Mouse (Mus musculus) limb, embryonic 14.5 days (tissue): ENCODE results near the gene Pipox. TPM values are rescaled to one million over a fixed set of nuclear protein-coding genes. Genes with fewer than 3 reads are reported as not detected.

Experiments
- ATAC-seq: fragments of 200-750 bp; cut with Nextera tagmentation; 2 replicates; pipeline ENCODE4 v1.8.0; 2017; ENCODE audit warnings: low read depth, moderate number of reproducible peaks, moderate TSS enrichment; ENCODE audit not compliant: low FRiP score
- DNase-seq: peaks from one replicate; pipeline ENCODE4 v3.0.0-alpha.2; 2015; ENCODE audit warnings: low spot score
- H3K27ac ChIP-seq: fragments of 300-500 bp; sonication (generic); replicated peaks from 2 replicates; pipeline ENCODE4 v1.5.1; 2014; ENCODE audit warnings: low read depth, mild to moderate bottlenecking, low read length, moderate library complexity, mixed read lengths
- H3K27me3 ChIP-seq: fragments of 300-500 bp; sonication (generic); 2 replicates; pipeline ENCODE4 v1.6.1; 2014; ENCODE audit warnings: low read length, mixed read lengths; ENCODE audit not compliant: control insufficient read depth, insufficient read depth
- H3K36me3 ChIP-seq: fragments of 300-500 bp; sonication (generic); 2 replicates; pipeline ENCODE4 v1.6.1; 2014; ENCODE audit warnings: mild to moderate bottlenecking, low read length, moderate library complexity, mixed read lengths; ENCODE audit not compliant: control insufficient read depth, insufficient read depth
- H3K4me1 ChIP-seq: fragments of 300-500 bp; sonication (generic); 2 replicates; pipeline ENCODE4 v1.6.1; 2014; ENCODE audit warnings: antibody characterized with exemption, low read length, mixed read lengths; ENCODE audit not compliant: control insufficient read depth, insufficient read depth
- H3K4me2 ChIP-seq: fragments of 300-500 bp; sonication (generic); replicated peaks from 2 replicates; pipeline ENCODE4 v1.6.1; 2014; ENCODE audit warnings: low read depth, mild to moderate bottlenecking, low read length, moderate library complexity; ENCODE audit not compliant: severe bottlenecking
- H3K4me3 ChIP-seq: fragments of 300-500 bp; sonication (generic); replicated peaks from 2 replicates; pipeline ENCODE4 v1.5.1; 2014; ENCODE audit warnings: low read length
- H3K9ac ChIP-seq: fragments of 300-500 bp; sonication (generic); 2 replicates; pipeline ENCODE4 v1.6.1; 2014; ENCODE audit warnings: mild to moderate bottlenecking, low read depth, low read length, moderate library complexity; ENCODE audit not compliant: severe bottlenecking
- H3K9me3 ChIP-seq: fragments of 300-500 bp; sonication (generic); 2 replicates; pipeline ENCODE4 v1.6.1; 2016; ENCODE audit warnings: low read length; ENCODE audit not compliant: control insufficient read depth
- POLR2A ChIP-seq: fragments of 200-500 bp; IDR thresholded peaks from 2 replicates; pipeline ENCODE4 v1.8.0; 2012; ENCODE audit warnings: inconsistent platforms, mild to moderate bottlenecking, moderate library complexity, borderline replicate concordance; ENCODE audit not compliant: insufficient read depth, insufficient read length; ENCODE audit errors: extremely low read depth
- WGBS: fragments of 180-500 bp; shearing (Covaris S2); extraction: QIAGEN DNeasy Blood & Tissue Kit; methylation state at CpG from one replicate; pipeline ENCODE4 v1.1.7; 2014; 5-methylcytosine and 5-hydroxymethylcytosine counted together
- polyA plus RNA-seq, 2 experiments: library from polyadenylated mRNA; depleted of rRNA in 1 of 2; stranded (reverse) in 1 of 2; unstranded in 1 of 2; fragments of >200 nt; fragmentation: Nextera tagmentation in 1 of 2; extraction: Ambion mirVana in 1 of 2; gene quantifications; 2 replicates each; pipeline versions ENCODE4 v1.2.1 to v1.2.3; 2012 to 2014

Pipox gene
- polyA plus RNA-seq, 2 experiments = 0.94 to 1.3 TPM

DNA sequence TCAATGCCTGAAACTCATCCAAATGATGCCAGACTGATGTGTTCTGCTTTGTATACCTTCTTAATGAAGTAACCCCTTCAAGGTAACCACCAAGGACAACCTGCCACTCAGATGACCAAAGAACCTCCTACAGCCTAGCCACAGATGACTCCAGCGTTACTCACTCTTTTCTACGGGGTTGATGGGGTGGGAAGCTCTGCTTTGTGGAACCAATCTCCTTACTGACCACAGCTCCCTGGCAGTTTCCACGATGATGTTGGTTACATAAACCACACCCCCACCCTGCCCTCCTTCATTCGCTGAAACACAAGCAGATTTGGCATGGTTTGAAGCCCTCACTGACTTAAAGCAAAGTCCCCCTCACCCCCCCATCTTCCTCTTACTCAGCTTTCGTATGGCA, 33.9 kb upstream of the Pipox start:
- H3K4me3 ChIP-seq = no peak overlapping the region
- H3K27ac ChIP-seq = no peak overlapping the region
- DNase-seq = no peak
- no peak for ATAC-seq
- no peak overlapping the region for H3K4me2 ChIP-seq
- 61% methylated on average over 5 of the region's 5 CpGs for WGBS
- H3K9me3 ChIP-seq = no peaks in the 10 kb centered on the region
- H3K36me3 ChIP-seq = no peaks in the 10 kb centered on the region
- H3K27me3 ChIP-seq = peaks cover 21% of the 10 kb centered on the region
- H3K9ac ChIP-seq = no peak overlapping the region
- no peak for TF ChIP-seq POLR2A
- H3K4me1 ChIP-seq = peaks cover 10% of the 10 kb centered on the region

DNA sequence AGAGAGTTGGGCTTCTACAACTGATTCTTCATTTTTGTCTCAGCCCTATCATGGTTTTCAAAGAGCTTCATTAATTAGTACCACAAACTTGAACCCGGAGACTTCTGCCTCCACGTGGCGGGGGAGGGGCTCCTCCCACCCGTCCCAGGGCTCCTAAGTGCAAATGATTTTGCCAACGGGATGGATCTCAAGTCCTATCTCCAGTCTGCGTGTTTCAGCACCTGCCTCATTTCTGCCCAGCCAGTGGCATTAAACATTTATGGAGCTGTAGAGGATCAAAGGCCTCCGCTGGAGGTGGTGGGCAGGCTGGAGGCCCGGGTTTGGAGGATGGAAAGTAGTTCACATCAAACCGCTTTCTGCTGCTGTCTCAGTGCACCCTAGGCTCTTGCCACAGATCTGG, 32.8 kb upstream of the Pipox start:
- no peak for DNase-seq
- WGBS = 6% methylated on average over 9 of the region's 9 CpGs

DNA sequence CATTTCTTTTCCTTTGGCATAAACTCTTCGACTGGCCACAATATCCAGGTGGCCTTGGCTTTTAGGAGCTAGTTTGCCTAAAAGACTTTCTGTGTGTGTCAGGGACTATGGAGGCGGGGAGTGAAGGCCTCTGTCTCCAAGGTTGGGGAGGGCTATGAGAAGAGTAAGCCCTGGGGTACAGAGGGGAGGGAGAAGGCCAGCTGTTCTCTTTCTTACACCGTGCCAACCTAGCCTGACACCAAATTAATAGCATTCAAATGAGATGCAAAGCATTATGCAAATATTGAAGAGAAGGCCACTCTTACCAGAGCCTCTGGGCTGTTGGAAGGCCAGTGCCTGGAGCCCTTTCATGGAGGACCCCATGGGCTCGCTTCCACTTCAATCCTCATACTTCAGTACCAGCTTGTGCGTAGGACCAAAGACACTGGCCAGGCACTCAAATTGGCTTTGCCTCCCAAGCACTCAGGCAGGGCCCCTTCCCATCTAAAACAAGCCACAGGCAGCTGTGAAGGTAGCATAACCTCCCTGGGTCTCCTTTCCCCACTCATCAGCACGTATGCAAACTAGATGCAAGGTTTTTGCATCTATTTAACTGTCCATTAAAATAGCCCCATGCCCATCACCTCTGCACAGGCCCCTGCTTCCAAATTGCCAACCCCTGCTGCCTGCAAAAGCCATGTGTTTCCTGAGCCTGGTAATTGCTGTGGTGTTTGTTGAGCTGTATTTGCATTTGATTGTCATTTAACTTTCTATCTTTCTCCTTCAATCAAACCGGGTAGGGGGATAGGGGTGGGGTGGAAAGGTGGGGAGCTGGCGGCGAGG, 32.2 kb upstream of the Pipox start:
- WGBS = 30% methylated on average over 9 of the region's 9 CpGs
- no peak overlapping the region for H3K27ac ChIP-seq
- no peak overlapping the region for H3K4me2 ChIP-seq
- H3K9me3 ChIP-seq = no peaks in the 10 kb centered on the region
- peaks cover 6% of the 10 kb centered on the region for H3K4me1 ChIP-seq
- peaks cover 3% of the 10 kb centered on the region for H3K27me3 ChIP-seq
- no peak overlapping the region for H3K4me3 ChIP-seq
- ATAC-seq (no peak), DNase-seq (no peak)
- no peaks in the 10 kb centered on the region for H3K36me3 ChIP-seq
- no peak overlapping the region for H3K9ac ChIP-seq
- no peak for TF ChIP-seq POLR2A

More for the DNA sequence above, 32.8 kb upstream of the Pipox start:
- peaks cover 9% of the 10 kb centered on the region for H3K27me3 ChIP-seq
- no peak overlapping the region for H3K4me3 ChIP-seq
- no peak for ATAC-seq
- no peaks in the 10 kb centered on the region for H3K9me3 ChIP-seq
- no peak overlapping the region for H3K4me2 ChIP-seq
- no peaks in the 10 kb centered on the region for H3K36me3 ChIP-seq
- H3K4me1 ChIP-seq = peaks cover 10% of the 10 kb centered on the region
- H3K27ac ChIP-seq = no peak overlapping the region
- TF ChIP-seq POLR2A = no peak
- no peak overlapping the region for H3K9ac ChIP-seq

DNA sequence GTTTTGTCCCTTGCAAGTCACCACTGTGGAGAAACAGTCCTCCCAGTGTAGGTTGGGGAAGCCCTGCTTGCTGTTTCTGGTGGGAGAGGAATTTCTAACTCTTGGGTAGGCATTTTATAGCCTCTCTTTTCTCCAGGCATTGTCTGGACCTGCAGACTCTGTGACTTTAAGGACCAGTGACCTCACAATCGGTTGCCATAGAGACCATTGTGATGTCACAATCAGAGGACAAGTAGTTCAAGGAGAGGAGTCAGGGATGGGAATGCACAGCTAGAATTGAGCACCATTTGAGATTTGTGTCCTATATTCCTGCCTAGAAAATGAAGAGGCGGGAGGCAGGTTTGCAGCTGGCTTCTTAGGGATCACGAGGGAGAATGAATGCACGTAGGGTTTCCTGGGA, 29.4 kb upstream of the Pipox start:
- no peak overlapping the region for H3K4me2 ChIP-seq
- no peak overlapping the region for H3K4me3 ChIP-seq
- H3K27ac ChIP-seq = no peak overlapping the region
- no peak overlapping the region for H3K9ac ChIP-seq
- no peaks in the 10 kb centered on the region for H3K9me3 ChIP-seq
- TF ChIP-seq POLR2A = no peak
- no peaks in the 10 kb centered on the region for H3K36me3 ChIP-seq
- DNase-seq = no peak
- no peaks in the 10 kb centered on the region for H3K27me3 ChIP-seq
- 77% methylated on average over 4 of the region's 4 CpGs for WGBS
- H3K4me1 ChIP-seq = no peaks in the 10 kb centered on the region
- no peak for ATAC-seq

DNA sequence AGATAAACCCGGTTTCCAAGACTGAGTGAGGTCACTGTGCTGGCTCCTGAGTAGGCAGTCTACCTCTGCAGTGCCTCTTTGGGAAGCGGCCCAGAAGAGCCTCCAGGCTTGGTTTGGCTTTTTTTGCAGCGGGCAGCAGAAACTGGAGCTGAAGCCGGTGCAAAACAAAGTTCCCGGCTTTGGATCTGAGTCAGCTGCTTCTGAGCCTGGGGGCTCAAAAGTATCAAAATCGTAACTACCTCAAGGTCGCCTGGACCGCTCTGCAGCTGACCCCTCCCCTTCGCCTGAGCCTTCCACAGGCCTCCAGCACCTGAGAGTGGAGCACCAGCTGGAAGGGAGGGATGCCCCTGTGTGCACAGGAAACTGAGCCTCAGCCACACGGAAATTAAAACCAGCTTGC, 23.3 kb upstream of the Pipox start:
- Histone ChIP-seq H3K4me2 (peak overlapping the region; percentile 25; the same call in 1 of the 2 replicates), H3K27ac (0 out of 2 replicates have a peak overlapping the region, but pooled peaks have one; percentile 13), H3K36me3 (no peaks in the 10 kb centered on the region), H3K4me1 (peaks cover 17% of the 10 kb centered on the region; the same call in 1 of the 2 replicates), H3K9me3 (no peaks in the 10 kb centered on the region), H3K4me3 (no peak overlapping the region), H3K9ac (no peak overlapping the region), H3K27me3 (peaks cover 18% of the 10 kb centered on the region)
- TF ChIP-seq POLR2A = no peak
- ATAC-seq (peak; percentile 19; the same call in 1 of the 2 replicates), DNase-seq (peak; percentile 45)
- WGBS = 5% methylated on average over 10 of the region's 10 CpGs
